Mouse (Mus musculus) heart, adult 2 months (tissue): ENCODE results near the gene Anxa9. TPM values are rescaled to one million over a fixed set of nuclear protein-coding genes. Genes with fewer than 3 reads are reported as not detected.

Experiments used
- DNase-seq, 2 experiments: peaks; one replicate each; pipeline ENCODE4 v3.0.0; 2021
- H3K27ac ChIP-seq: fragments of 200-600 bp; 2 replicates; pipeline ENCODE4 v1.8.1; 2022
- H3K27me3 ChIP-seq: fragments of 200-500 bp; 2 replicates; pipeline ENCODE4 v1.6.1; 2012; ENCODE audit warnings: mild to moderate bottlenecking, low read length, inconsistent platforms, mixed read lengths; ENCODE audit not compliant: control insufficient read depth, insufficient read depth
- H3K36me3 ChIP-seq: fragments of 200-500 bp; 2 replicates; pipeline ENCODE4 v1.6.1; 2012; ENCODE audit warnings: low read length, inconsistent platforms; ENCODE audit not compliant: control insufficient read depth, insufficient read depth
- H3K4me1 ChIP-seq: fragments of 200-500 bp; 2 replicates; pipeline ENCODE4 v1.6.1; 2011; ENCODE audit warnings: low read length; ENCODE audit not compliant: control insufficient read depth, insufficient read depth
- H3K4me3 ChIP-seq: fragments of 200-600 bp; 2 replicates; pipeline ENCODE4 v1.8.1; 2022
- H3K79me2 ChIP-seq: fragments of 200-500 bp; replicated peaks from 2 replicates; pipeline ENCODE4 v1.6.1; 2012; ENCODE audit warnings: mild to moderate bottlenecking, inconsistent platforms, low read length, moderate library complexity, mixed read lengths; ENCODE audit not compliant: control insufficient read depth, insufficient read depth
- H3K9ac ChIP-seq: fragments of 200-500 bp; 2 replicates; pipeline ENCODE4 v1.6.1; 2012; ENCODE audit warnings: low read depth, mild to moderate bottlenecking, control low read depth, inconsistent platforms, low read length, mixed read lengths
- CTCF ChIP-seq: fragments of 200-600 bp; IDR thresholded peaks from 2 replicates; pipeline ENCODE4 v1.8.1; 2022; ENCODE audit warnings: antibody characterized with exemption, mild to moderate bottlenecking, moderate library complexity
- EP300 ChIP-seq: fragments of 200-500 bp; IDR thresholded peaks from 2 replicates; pipeline ENCODE4 v1.6.1; 2011; ENCODE audit warnings: low read depth, low read length, control low read depth; ENCODE audit not compliant: insufficient read depth
- POLR2A ChIP-seq: fragments of 200-500 bp; IDR thresholded peaks from 2 replicates; pipeline ENCODE4 v1.6.1; 2011; ENCODE audit warnings: mild to moderate bottlenecking, low read depth, low read length, control low read depth; ENCODE audit not compliant: insufficient read depth
- WGBS: fragments of 180-500 bp; shearing (Covaris S2); methylation state at CpG from one replicate; pipeline ENCODE4 v1.1.7; 2018; 5-methylcytosine and 5-hydroxymethylcytosine counted together
- intact Hi-C: fragments of 180-260 bp; cut with DNase I; formaldehyde crosslinking; loops from one replicate; pipeline ENCODE4 v1.15.1; 2025
- polyA plus RNA-seq: library from polyadenylated mRNA; depleted of rRNA; stranded (reverse); fragments of >200 nt; gene quantifications from 2 replicates; pipeline ENCODE4 v1.2.3, GENCODE M21; 2012
- total RNA-seq, 2 experiments: library from RNA; stranded (reverse); gene quantifications; 2 replicates each; pipeline ENCODE4 v1.2.3; 2021

The Anxa9 gene
- total and polyA plus RNA-seq, 3 experiments = 0.59 to 1.1 (median 0.68) TPM

DNA sequence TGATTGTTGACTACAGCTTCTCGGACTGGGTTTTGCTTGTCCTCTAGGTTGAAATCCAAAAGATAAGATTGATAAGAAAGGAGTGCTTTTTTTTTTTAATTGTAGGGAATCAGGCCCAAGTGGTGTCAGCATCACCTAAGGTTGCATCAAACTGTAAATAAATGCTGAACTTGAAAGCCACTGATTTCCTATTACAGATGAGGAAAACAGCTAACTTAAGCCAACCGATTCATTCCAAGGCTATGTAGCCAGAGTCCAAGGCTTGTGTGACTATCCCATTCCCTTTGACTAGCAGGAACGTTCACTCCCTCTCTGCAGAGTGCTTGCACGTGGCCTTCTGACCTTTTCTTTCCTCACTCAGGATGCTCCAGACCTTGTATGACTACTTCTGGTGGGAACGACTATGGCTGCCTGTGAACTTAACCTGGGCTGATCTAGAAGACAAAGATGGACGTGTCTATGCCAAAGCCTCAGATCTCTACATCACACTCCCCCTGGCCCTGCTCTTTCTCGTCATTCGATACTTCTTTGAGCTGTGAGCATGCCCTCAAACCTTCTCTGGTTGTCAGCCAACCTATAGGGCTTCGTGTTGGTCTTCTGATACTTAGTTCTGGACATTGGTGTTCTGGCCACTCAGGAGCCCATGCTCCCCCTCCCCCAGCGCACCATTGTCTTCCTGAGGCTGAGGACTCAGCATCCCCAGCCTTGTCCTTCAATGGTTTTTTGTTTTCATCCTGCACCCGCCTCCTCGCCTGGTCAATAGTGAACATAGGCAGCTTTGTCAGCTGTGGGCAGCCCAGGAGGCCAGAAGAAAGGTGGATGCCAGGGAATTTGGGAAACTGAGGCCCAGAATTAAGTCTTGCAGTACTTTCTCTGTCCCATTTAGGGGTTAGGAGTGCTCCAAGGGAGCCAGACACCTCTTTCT lies 13.0 kb upstream of the Anxa9 start:
- H3K79me2 ChIP-seq = no peaks in the 10 kb centered on the region
- no peaks in the 10 kb centered on the region for H3K27me3 ChIP-seq
- H3K27ac ChIP-seq = no peak overlapping the region
- H3K36me3 ChIP-seq = peaks cover 8% of the 10 kb centered on the region; the same call in 1 of the 2 replicates
- no peak overlapping the region for H3K9ac ChIP-seq
- intact Hi-C loops = no loop called here
- peaks cover 14% of the 10 kb centered on the region for H3K4me1 ChIP-seq
- no peak overlapping the region for H3K4me3 ChIP-seq
- DNase-seq = no peak
- WGBS = 65% methylated on average over 12 of the region's 12 CpGs
- TF ChIP-seq CTCF (no peak), EP300 (no peak), POLR2A (no peak)

DNA sequence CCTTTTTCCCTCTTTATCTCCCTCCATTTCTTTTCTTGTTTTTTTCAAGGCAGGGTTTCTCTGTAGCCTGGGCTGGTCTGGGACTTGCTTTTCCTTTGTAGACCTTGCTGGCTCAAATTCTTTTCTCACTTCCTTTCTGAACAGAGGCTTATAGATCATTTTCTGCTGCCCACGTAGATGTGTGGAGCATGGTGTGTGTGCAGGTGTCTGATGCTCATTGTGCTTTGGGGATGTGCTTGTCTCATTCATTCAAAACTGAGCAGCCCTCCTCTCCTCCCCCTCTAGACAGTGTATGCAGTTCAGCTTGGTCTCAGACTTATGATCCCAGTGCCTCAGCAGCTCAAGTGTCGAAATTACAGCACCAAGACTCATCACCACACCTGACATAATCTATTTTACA lies 12.1 kb upstream of the Anxa9 start:
- H3K27ac ChIP-seq = peak overlapping the region; percentile 54; the same call in 1 of the 2 replicates
- H3K4me3 ChIP-seq = no peak overlapping the region
- peaks cover 8% of the 10 kb centered on the region; the same call in 1 of the 2 replicates for H3K36me3 ChIP-seq
- H3K9ac ChIP-seq = peak overlapping the region; percentile 34; the same call in 1 of the 2 replicates
- H3K27me3 ChIP-seq = no peaks in the 10 kb centered on the region
- TF ChIP-seq POLR2A (no peak), EP300 (no peak)
- DNase-seq = no peak
- no peaks in the 10 kb centered on the region for H3K79me2 ChIP-seq
- 30% methylated on average over 2 of the region's 2 CpGs for WGBS
- peaks cover 14% of the 10 kb centered on the region for H3K4me1 ChIP-seq
- intact Hi-C loops = no loop called here

DNA sequence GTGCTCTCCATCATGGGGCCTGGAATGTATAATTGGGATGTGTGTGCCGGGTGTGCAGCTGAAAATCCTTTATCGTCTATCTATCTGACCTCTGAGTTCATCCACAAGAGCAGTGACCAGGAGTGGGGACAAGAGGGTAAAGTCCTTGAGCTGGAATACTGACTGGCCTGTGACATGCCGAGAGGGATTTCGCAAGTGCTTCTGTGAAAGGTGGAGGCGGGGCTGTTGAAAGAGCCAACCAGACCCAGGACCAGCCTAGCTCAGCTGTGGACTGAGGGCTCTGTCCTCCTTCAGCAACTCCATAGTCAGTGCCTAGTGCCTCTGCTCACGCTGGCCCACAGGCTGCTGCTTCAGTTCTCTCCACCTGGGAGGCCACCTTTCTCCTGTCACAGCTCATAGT lies 11.6 kb upstream of the Anxa9 start:
- no peak overlapping the region for H3K4me3 ChIP-seq
- peaks cover 14% of the 10 kb centered on the region for H3K4me1 ChIP-seq
- intact Hi-C loops = no loop called here

DNA sequence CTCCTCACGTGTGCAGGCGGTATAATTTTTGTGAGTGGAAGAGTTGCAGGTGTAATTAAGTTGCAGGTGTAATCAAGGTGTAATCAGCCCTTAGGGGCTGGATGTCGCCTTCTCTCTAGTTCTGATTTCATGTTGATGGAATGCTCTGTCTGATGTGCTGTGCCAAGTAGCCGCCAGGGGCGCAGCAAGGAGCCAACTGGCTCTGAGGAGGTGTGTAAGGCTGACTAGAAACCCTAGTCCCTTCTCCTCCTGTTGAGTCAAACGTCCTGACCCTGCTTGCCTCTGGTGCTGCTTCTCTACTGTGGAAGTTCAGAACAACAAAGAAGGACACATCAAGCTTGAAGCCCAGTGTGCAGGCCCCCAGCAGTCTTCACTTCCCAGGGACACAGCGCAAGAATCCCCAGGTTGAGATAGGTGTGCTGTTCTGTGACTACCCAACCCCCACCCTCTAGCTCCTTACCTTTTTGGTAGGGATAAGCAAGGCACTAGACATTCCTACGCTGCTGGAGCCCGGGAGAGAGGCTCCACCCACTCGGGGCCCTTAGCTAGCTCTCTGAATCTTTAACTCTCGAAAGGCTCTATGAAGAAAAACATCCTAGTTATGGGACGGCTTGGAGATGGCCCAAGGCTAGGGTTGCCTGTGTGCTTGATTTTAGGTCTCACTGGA lies 10.6 kb upstream of the Anxa9 start:
- 15% methylated on average over 12 of the region's 12 CpGs for WGBS

More for the DNA sequence above, 11.6 kb upstream of the Anxa9 start:
- WGBS = 37% methylated on average over 6 of the region's 6 CpGs
- no peaks in the 10 kb centered on the region for H3K27me3 ChIP-seq
- TF ChIP-seq CTCF = no peak
- TF ChIP-seq EP300 = no peak
- TF ChIP-seq POLR2A = no peak; the same call in 1 of the 2 replicates
- peak overlapping the region; percentile 54 for H3K27ac ChIP-seq
- peaks cover 8% of the 10 kb centered on the region; the same call in 1 of the 2 replicates for H3K36me3 ChIP-seq
- peak overlapping the region; percentile 34; the same call in 1 of the 2 replicates for H3K9ac ChIP-seq
- H3K79me2 ChIP-seq = no peaks in the 10 kb centered on the region
- DNase-seq = peak; percentile 61 to 83

DNA sequence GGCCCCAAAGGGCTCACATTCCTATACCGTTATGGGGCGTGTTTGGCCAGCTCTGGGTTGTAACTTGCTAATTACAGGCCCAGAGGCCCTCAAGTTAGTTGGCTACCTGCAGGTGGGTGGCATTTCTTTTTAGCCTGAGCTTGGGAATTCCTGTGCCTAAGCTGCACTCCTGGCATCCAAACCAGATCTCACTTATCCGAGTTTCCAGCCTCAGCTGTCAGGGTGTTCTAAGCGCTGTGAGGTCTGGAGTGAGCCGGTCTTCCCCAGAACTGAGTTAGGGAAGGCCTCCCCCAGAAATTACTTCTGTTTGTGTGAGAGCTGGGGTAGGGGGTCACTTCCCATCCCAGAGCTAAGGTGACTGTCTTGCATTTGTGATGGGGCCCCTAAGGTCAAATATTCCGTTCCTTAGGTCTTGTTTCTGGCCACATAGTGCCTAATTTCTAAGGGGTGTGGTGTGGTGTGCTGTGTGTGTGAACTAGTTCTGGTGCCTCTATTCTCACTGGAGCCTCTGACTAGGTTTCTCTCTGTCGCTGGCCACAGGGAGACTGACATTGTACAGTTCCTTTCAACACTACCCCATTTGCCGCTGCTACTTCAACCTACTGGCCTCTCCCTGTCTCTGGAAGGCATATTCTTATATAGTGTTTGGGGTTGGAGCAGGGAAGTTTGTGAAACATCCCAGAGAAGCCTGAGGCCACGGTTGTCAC lies 9.0 kb upstream of the Anxa9 start:
- Histone ChIP-seq H3K27ac (peak overlapping the region; percentile 85), H3K27me3 (no peaks in the 10 kb centered on the region), H3K4me3 (peak overlapping the region; percentile 93), H3K79me2 (no peaks in the 10 kb centered on the region), H3K36me3 (peaks cover 8% of the 10 kb centered on the region; the same call in 1 of the 2 replicates), H3K9ac (peak overlapping the region; percentile 100), H3K4me1 (peaks cover 14% of the 10 kb centered on the region)
- WGBS = 6% methylated on average over 9 of the region's 9 CpGs
- TF ChIP-seq EP300 = no peak
- no peak for DNase-seq
- intact Hi-C loops = loop anchor here (2.0 kb wide), 3 partner anchors 33 to 117 kb away; partner anchors contain the start of genes Prune1 and Setdb1

More for the DNA sequence above, 10.6 kb upstream of the Anxa9 start:
- TF ChIP-seq POLR2A = no peak
- TF ChIP-seq CTCF = peak; percentile 83
- Histone ChIP-seq H3K79me2 (no peaks in the 10 kb centered on the region), H3K4me1 (peaks cover 14% of the 10 kb centered on the region), H3K9ac (peak overlapping the region; percentile 21), H3K4me3 (no peak overlapping the region), H3K36me3 (peaks cover 8% of the 10 kb centered on the region; the same call in 1 of the 2 replicates), H3K27ac (peak overlapping the region; percentile 36), H3K27me3 (no peaks in the 10 kb centered on the region)
- peak; percentile 56 to 67 for DNase-seq
- intact Hi-C loops = no loop called here
